Mouse (Mus musculus) heart, adult 18-20 months (tissue): ENCODE measurements around the gene Lsmem1. TPM values are rescaled to one million over a fixed set of nuclear protein-coding genes. Genes with fewer than 3 reads are reported as not detected.

Experiments
- DNase-seq, 2 experiments: peaks; one replicate each; pipeline ENCODE4 v3.0.0; 2021 to 2022; ENCODE audit warnings: mixed read lengths in 1 of 2
- long read RNA-seq, 2 experiments: library from polyadenylated mRNA; stranded (forward); transcript quantifications; one replicate each; pipeline ENCODE4 v2.0.0; 2021
- total RNA-seq, 2 experiments: library from RNA; stranded (reverse); gene quantifications; 2 replicates each; pipeline ENCODE4 v1.2.3; 2021

The Lsmem1 gene
- 10 to 100 TPM; 50.9 to 60.2 TPM for total RNA-seq
- long read RNA-seq, experiment 1, transcript Lsmem1-201 (4 exons, 1,213 nt), result major isoform, 39 of 101 reads
- long read RNA-seq, experiment 1, partial matches to known transcripts, result 0 of 101 reads
- long read RNA-seq, experiment 1, other reads (novel, unspliced or antisense), result 62 of 101 reads
- long read RNA-seq, experiment 2, transcript Lsmem1-201 (4 exons, 1,213 nt), result major isoform, 13 of 61 reads
- long read RNA-seq, experiment 2, partial matches to known transcripts, result 0 of 61 reads
- long read RNA-seq, experiment 2, other reads (novel, unspliced or antisense), result 47 of 61 reads

- DNase-seq, result peak; percentile 37 to 51
Measured at GRCm38 (mm10) chr12:40199302-40199701, at the start of gene Lsmem1. Gene Lsmem1, minus strand, starts transcription at chr12:40199490.

- peak in 1 of 2 experiments; percentile 21 for DNase-seq
Measured at GRCm38 (mm10) chr12:40248454-40249180, 49.3 kb upstream of the Lsmem1 start, which contains the start of gene Ifrd1. Gene Ifrd1, minus strand, starts transcription at chr12:40248504.

- peak; percentile 72 to 79 for DNase-seq
Measured at GRCm38 (mm10) chr12:40247976-40248375, 48.7 kb upstream of the Lsmem1 start.

GRCm38 (mm10) chr12:40247384-40247783 lies 48.1 kb upstream of the Lsmem1 start:
- DNase-seq, result no peak

- no peak for DNase-seq
Measured at GRCm38 (mm10) chr12:40245434-40245970, 46.2 kb upstream of the Lsmem1 start.

- no peak for DNase-seq
Measured at GRCm38 (mm10) chr12:40244926-40245325, 45.6 kb upstream of the Lsmem1 start.

- DNase-seq, result peak; percentile 71 to 84
Measured at GRCm38 (mm10) chr12:40243821-40244221, 44.5 kb upstream of the Lsmem1 start.

GRCm38 (mm10) chr12:40243241-40243640 lies 44.0 kb upstream of the Lsmem1 start:
- DNase-seq, result no peak

GRCm38 (mm10) chr12:40239161-40239560 lies 39.9 kb upstream of the Lsmem1 start:
- DNase-seq, result no peak

- DNase-seq, result no peak
Measured at GRCm38 (mm10) chr12:40232231-40232630, 32.9 kb upstream of the Lsmem1 start.

- DNase-seq, result no peak
Measured at GRCm38 (mm10) chr12:40231632-40232031, 32.3 kb upstream of the Lsmem1 start.

GRCm38 (mm10) chr12:40224171-40224880 lies 25.0 kb upstream of the Lsmem1 start:
- no peak for DNase-seq

- DNase-seq, result peak; percentile 11 to 52
Measured at GRCm38 (mm10) chr12:40223676-40224075, 24.4 kb upstream of the Lsmem1 start.

- DNase-seq, result peak; percentile 98 to 99
Measured at GRCm38 (mm10) chr12:40223082-40223619, 23.9 kb upstream of the Lsmem1 start.

GRCm38 (mm10) chr12:40222251-40223081 lies 23.2 kb upstream of the Lsmem1 start:
- peak; percentile 96 to 99 for DNase-seq

- DNase-seq, result no peak
Measured at GRCm38 (mm10) chr12:40221611-40222010, 22.3 kb upstream of the Lsmem1 start.

- no peak for DNase-seq
Measured at GRCm38 (mm10) chr12:40220896-40221295, 21.6 kb upstream of the Lsmem1 start.

GRCm38 (mm10) chr12:40220001-40220570 lies 20.8 kb upstream of the Lsmem1 start:
- peak; percentile 67 to 78 for DNase-seq

GRCm38 (mm10) chr12:40218430-40218945 lies 19.2 kb upstream of the Lsmem1 start:
- DNase-seq, result no peak

GRCm38 (mm10) chr12:40217776-40218175 lies 18.5 kb upstream of the Lsmem1 start:
- DNase-seq, result no peak
